Mouse (Mus musculus): ENCODE measurements around the gene Sergef.
A peak's percentile ranks its signal among the peaks of the same experiment; 100 is the strongest.

Sergef gene

DNA sequence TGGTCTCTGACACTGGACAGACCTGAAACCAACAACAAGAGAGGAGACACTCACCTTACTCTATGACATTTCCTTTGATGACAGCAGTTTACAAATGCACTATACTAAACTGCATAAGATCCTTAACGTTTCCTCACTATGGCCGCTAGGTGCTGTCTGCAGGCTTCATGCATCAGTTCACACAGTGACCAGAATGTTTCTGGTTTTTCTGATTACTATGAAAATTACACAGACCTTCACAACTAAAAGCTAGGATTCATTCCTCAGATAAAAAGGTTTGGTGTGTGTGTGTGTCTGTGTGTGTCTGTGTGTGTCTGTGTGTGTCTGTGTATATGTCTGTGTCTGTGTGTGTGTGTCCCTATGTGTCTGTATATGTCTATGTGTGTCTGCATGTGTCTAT lies 63.7 kb downstream of the Sergef start:
- peak; percentile 80 for DNase-seq (ENCODE audit: low read depth, low spot score)

DNA sequence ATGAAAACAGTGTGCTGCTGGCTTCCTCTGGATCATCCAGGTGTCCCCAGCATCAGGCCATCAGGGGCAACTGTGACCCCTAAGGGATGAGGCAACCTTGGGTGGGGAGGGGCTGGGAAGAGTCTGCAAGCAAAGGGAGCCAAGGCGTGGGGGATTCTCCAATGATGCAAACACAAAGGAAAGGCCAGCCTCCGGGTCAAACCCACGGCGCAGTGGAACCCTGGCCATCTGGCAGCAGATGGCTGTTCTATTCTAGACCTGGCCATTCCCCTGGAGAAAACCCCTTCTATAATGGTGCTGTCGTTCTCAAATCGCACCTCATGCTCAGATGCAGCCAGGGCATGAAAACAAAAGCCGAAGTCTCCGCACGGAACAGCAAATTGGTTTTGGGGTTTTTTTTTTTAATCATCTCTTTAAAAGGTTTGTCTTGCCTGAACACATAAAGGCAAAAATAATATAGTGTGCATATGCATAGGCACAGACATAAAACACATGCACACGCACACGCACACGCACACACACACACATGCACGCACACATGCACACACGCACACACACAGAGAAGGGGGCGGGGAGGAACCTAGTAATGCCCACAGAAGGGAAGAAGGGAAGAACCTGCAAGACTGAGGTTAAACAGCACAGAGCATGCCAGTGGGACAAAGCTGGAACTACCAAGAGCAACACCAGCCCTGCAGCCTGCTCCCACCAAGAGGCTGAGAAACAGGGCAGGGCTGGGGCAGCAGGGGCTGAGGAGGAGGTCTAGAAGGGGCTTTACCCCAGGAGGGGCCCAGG lies 66.6 kb downstream of the Sergef start:
- peak; percentile 92 for DNase-seq (ENCODE audit: low read depth, low spot score)

DNA sequence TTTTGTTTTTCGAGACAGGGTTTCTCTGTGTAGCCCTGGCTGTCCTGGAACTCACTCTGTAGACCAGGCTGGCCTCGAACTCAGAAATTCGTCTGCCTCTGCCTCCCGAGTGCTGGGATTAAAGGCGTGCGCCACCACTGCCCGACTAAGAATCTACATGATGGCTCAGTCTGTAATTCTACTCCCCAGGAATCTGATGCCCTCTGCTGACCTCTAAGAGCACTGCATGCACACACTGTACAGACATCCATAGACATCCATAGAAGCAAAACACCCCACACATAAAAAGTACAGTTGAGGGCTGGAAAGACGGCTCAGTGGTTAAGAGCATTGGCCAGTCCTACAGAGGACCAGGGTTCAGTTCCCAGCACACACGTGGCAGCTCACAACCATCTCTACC lies 70.1 kb downstream of the Sergef start:
- DNase-seq (ENCODE audit: low read depth, low spot score) = peak; percentile 83

DNA sequence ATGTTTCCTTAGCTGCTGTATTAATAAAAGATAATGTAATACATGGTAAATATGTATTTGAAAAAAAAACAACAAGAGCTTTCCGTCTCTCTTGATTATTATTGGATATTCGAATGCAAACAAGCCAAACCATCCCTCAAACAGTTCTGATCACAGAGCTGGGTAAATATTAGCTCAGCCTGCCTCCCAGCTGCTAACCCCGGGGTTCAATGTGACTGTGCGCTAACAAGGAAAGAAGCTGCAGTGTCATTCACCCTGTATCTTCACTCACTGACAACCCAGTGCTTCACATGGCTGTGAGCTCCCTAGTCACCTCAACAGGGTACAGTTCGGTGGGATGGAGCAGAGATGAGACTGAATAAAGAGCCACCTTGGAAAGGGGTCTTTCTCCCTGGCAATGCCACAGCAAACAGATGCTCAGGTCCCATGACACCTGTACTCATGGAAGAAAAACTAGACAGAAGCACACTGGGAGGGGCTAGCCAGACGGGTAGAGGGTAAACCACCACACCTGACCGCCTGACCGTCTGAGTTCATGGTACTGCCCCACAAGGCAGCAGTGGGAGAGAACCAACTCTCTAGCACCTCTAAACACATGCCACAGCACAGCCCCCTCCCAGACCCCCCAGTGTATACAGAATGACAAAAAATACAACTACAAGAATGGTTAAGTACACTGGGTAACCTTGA lies 73.1 kb downstream of the Sergef start:
- no peak for DNase-seq (ENCODE audit: low read depth, low spot score)

DNA sequence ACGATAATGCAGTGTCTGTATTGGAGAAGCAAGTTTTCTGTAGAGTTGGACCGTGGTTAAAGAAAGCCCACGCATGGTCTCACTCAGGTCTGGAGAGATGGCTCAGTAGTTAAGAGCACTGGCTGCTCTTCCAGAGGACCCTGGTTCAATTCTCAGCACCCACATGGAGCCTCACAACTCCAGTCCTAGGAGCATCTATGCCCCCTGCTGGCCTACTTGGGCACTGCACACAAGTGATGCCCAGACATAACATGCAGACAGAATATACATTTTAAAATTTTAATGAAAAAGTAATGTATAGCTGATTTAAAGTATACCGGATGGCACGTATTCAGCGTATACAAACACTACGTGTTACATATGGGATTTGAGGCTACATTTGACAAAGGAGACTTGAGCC lies 74.2 kb downstream of the Sergef start:
- DNase-seq (ENCODE audit: low read depth, low spot score) = no peak

DNA sequence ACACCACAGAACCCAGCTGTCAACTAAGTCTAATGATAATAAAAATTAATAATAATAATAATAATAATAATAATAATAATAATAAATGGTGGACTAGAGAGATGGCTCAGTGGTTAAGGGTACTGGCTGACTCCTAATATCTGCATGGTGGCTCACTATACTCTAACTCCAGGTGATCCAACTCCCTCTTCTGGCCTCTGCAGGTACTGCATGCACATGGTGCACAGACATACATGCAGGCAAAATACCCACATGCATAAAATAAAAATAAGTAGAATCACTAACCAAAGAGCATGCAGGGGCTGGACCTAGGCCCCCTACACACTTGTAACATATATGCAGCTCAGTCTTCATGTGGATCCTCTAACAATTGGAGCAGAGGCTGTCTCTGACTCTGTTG lies 75.8 kb downstream of the Sergef start:
- peak; percentile 60 for DNase-seq (ENCODE audit: low read depth, low spot score)

DNA sequence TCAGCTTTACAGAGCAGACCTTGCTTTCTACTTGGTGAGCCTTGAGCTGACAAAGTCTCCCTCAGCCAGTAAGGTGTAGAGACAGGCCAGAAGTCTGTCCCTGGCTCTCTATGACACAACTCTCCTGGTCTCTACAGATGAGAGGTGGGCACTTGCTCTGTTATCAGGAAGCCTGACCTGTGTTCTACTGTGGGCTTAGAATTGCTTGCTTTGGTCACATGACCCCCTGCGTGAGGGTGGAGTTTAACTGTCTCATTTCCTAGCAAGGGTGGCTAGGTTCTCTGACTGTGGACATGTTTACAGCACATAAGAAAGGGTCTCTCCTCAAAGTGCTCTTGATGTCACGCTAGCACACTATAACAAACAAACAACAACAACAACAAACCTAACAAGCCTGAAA lies 79.5 kb downstream of the Sergef start:
- DNase-seq (ENCODE audit: low read depth, low spot score) = peak; percentile 16

DNA sequence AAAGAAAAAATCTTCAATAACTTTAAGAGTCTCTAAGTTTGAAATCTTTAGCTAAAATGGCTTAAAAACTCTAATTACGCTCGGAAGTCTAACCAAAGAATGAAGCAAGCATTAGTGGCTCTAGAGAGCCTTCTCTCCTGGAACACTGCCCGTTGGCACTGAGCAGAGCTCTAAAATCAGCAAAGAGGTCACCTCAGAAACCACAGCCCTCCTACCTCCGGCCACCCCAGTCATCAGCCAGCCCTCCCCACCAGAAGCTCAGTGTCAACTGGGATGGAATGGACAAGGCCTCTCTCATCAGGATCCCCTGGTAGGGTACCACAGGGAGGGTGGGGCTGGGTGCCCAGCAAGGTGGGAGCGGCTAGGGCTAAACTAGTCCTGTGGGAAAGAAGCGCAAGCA lies 80.0 kb downstream of the Sergef start:
- peak; percentile 6 for DNase-seq (ENCODE audit: low read depth, low spot score)

DNA sequence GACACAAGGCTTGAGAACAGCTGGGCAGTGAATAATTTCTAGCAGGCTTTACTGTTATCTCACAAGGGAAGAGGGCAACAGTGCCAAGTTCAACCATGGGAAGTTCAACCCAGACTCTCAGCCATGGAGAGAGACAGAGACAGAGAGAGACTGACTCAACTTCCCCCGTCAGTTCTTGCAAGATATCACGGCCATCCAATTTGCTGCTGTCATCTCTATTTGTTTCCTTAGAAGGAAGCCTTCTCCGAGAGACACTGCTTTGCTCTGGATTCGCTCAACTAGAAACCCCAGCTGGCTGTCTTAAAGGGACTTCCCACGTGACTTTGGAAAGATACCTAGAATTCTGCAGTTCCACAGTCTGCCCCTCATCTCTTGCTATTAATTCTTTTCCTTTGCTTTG lies 80.6 kb downstream of the Sergef start:
- peak; percentile 53 for DNase-seq (ENCODE audit: low read depth, low spot score)

DNA sequence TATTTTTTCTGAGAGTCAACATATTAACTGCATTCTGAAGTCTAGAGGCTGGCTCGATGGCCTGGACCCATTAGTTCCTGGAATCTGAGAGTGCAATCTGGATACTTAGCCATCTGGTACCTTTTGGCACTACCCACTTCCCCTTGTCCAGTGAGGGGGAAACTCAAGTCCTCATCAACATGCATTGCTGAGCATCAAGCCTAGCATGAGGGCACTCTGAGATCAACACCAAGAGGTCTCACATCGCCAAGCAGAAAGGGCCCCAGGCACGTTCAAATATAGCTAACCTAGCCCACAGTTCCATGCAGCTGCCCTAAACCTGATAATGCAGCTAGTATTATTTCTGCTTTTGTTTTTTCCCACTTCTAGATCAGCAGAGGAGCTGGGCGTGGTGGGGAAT lies 81.6 kb downstream of the Sergef start:
- DNase-seq (ENCODE audit: low read depth, low spot score) = peak; percentile 93

DNA sequence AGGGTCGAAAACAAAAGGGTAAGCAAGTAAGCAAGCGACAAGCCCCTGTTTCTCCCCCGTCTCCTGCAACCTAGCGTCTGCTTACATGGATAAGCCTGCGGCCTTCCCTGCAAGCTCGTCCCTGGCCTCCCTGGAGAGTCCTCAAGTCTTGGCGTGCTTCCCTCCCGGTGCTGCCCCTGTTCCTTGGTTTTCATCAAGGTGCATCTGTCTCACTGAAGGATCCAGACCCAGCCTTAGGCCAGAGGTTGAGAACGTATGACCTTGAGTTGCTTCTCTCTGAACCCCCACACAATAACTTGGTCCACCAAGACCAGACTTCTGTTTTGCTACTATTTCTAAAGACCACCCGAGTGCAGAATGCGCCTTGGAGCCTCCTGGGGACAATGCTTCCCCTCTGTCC lies 82.2 kb downstream of the Sergef start:
- no peak for DNase-seq (ENCODE audit: low read depth, low spot score)

DNA sequence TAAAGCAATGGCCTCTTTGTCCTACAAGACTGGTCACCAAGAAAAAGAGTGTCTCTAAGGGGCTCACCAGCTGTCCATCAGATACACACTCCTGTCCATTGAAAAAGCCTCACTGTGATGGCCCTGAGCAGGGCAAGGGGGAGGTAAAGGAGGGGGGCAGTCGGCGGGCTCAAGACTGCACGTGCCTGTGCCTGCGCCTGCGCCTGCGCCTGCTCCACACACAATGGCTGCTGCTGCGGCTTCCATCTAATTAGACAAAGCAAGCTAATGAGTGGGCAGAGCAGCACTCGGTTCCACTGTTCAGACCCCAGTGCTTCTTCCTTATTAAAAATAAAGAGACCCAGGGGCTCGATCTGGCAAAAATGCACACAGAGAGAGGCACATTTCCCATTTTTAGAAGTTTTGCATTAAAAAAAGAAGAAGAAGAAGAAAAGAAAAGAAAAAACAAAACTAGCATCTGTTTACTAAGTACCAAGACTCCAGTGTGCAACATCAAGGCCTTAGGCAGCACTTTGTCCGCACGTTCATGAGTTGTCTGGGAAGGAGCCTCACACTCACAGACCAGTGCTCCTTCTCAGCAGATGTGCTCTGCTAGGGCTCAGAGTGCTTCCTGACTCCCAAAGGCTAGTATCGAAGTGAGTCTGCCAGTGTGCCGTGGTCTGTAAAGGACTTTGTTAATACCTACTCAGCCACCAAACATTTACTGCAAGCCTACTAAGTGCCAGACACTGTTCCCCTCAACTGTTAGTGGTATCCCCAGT lies 83.1 kb downstream of the Sergef start:
- peak; percentile 77 for DNase-seq (ENCODE audit: low read depth, low spot score)

DNA sequence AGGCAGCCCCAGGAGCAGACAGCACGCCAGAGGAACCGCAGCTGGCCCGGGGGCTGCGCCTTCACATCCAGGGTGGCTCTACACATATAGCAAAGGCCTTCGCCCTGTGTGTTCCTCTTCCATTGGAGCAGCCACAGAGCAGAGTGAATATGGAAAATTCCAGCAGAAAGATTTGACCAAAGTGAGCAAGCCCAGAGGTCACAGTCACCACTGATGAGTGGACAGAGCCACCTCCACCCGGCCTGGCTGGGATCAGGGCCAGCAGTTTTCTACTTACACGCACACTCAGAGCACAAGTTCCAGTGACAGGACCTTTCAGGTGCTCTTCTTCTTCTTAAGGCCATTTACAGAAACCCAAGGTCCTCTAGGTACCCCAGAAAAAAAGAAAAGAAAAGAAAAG lies 83.9 kb downstream of the Sergef start:
- peak; percentile 24 for DNase-seq (ENCODE audit: low read depth, low spot score)

DNA sequence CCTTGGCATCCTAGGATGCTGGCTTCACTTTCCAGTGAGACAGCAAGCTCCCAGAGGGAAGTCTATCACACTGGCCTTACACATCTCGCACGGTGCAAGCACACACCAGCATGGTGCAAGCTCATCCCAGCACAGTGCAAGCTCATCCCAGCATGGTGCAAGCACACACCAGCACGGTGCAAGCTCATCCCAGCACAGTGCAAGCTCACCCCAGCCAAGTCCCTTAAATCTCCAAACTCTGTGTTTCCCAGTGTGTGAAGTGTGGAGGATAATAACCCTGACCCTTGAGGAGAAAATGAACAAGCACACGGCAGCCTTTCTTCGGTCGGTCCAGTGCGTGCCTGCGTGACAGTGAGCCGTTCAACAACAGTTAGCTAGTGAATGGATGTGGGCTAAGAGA lies 84.8 kb downstream of the Sergef start:
- DNase-seq (ENCODE audit: low read depth, low spot score) = no peak

DNA sequence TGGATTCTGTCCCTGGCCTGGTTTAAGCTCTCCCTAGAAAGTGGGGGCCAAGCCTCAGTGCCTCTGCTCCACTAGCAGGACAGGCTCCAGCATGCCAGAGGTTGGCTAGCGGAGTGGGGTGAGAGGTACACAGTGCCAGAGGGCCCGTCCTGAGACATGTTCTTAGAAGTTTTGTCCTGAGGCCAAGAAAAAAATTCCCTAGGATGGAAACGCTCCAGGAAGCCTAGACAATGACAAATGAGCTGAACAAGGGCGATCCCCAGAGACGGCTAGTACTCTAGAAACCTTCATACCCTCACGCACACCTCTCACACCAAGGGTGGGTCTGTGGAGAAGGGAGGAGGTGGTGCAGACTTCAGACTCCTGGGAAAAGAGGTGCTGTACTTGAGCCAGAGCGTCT lies 85.6 kb downstream of the Sergef start:
- no peak for DNase-seq (ENCODE audit: low read depth, low spot score)

DNA sequence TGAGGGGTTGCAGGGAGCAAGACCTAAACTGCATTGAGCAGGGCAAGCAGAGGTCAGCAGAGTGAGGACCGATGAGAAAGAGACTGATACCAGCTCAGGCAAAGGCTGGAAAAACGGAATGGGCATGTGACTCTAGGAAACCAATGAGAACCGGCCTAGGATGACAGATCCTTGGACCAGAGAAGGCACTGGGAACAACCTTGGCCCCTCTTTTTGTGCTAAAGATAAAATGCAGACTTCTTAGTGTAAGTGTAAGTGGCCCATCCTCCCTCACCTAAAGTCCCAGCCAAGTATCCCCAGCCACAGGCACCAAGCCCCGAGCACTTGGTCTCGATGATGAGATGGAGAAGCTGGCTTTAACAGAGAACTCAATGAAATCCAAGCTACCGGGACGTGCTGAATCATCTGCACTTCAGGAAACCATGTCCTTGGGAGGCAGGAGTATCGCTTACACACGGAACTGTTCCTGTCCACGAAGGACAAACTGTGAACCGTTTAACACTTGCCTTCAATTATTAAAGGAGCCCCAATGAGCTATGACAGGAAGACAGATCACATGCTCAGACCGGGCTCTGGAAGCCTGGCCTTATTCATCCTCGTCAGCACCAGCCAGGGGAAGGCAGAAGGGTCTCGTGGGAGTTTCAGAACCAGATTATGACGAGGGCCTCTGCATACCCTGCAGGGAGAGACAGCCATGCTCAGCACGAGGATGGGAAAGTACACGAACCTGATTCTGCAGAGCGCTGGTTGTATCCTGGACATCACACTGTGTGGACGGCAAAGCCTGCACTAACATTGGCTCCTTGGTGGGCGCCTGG lies 87.5 kb downstream of the Sergef start:
- DNase-seq (ENCODE audit: low read depth, low spot score) = no peak

DNA sequence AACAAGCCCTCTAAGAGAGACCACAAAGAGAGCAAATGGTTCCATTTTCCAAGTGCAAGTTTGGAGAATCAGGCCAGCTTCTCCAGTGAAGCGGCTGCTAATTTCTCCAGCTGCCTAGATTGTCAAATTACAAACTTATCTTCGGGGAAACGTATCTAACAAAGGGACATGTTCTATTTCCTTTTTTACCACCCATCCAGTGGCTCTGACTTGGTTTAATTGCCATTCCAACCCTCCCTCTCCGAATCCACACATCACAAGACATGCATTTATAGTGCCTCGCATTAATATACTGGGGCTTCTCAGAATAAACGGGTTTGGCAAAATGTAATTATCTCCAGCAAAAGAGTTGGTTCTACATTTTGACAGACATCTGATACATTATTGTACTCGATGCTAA lies 88.4 kb downstream of the Sergef start:
- DNase-seq (ENCODE audit: low read depth, low spot score) = no peak

DNA sequence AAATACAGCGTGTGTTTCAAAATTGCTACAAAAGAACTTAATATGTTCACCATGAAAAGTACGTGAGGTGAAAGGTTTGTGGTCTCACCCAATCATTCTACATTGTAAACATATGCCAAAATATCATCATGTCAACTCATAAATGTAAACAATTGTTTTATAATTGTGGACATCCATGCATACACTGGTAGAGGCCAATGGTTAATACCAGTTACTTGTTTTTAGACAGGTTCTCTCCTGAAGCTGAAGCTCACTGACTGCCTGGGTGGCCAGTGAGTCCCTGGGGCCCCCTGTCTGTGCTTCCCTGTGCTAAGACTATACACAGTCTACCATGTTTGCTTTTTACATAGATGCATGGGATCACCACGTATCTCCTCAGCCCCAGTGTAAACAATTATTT lies 91.5 kb downstream of the Sergef start:
- no peak for DNase-seq (ENCODE audit: low read depth, low spot score)

DNA sequence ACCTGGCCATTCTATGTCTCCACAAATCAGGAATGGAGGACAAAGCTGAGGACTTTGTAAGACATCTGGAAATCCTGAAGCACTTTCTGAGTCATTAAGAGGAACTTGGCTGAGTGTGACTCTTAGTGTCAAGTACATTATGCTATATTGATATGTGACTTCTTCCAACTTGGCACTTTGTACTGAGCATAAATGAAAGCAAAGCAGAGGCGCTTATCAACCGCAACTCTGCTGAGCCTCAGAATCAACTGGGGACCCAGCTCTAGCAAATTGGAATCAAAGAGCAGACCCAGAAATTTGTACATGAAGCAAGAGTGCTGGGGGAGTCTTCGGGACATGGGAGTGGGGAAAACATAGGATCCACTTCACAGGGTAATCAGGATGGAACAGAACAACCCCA lies 92.0 kb downstream of the Sergef start:
- DNase-seq (ENCODE audit: low read depth, low spot score) = peak; percentile 36

DNA sequence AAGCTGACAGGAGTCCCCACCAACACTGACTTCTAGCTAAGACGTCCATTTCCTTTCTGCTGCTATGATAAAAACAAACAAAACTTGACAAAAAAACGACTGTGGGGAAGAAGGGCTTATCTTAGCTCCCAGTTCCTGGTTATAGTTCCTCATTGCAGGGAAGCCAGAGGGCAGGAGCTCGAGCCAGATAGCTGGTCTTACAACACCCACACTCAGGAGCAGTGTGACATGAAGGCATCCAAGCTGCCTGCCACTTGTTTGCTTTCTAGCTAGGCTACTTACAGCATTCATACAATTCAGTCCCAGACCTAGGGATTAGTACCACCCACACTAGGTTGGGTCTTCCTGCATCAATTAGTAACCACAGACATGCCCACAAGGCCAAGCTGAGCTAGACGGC lies 93.1 kb downstream of the Sergef start:
- DNase-seq (ENCODE audit: low read depth, low spot score) = peak; percentile 55

DNA sequence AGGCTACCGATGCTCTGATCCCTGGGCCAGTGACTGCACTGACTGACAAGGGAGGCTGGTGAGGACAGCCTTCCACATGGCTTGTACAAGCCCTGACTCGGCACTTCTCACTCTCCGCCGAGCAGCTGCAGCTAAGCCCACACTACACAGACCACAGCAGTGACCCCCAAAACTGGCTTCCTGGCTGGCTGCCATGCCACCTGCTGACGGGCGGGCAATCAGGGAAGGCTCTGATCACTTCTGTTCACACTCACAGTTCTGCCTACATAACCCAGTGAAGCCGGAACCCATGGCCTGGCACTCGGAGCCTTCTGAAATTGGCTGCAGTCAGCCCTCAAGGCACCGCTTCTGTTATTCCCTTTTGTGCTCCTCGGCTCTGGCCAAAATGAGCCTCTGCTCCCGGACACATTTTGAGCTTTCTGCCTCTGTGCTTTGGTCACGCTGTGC lies 95.4 kb downstream of the Sergef start:
- no peak for DNase-seq (ENCODE audit: low read depth, low spot score)

DNA sequence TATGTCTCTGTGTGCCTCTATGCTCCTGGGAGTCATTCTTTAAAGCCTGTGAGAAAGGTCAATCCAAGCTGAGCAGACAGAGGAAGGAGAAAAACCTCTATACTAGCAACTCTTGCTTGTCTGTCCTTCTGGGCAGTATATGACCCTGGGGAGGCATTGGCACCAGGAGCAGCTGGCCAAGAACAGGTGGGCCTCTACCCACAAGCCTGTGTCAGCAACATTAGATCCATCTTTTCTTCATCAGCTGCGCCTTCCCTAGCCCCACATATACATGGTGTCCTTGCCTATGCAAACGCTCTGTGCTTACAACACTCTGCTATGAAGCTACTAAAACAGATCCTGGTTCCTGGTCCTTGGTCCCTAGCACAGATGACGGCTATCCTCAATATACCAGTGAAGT lies 97.5 kb downstream of the Sergef start:
- DNase-seq (ENCODE audit: low read depth, low spot score) = no peak
